Mouse (Mus musculus) E14TG2a.4 (cell line): ENCODE data around the gene H2-M10.4.
"Not testable (repeated sequence)": the region's sequence is repeated elsewhere in the genome, so short reads cannot be mapped to it uniquely, and the experiment has no call there.

Source experiments
- CTCF ChIP-seq: conservative IDR thresholded peaks from 2 replicates; pipeline ENCODE4 v1.5.1; 2014; ENCODE audit warnings: low read length
- NANOG ChIP-seq: IDR thresholded peaks from 2 replicates; pipeline ENCODE4 v1.6.1; 2014; ENCODE audit warnings: borderline replicate concordance, low read length, mixed read lengths

- not testable (repeated sequence) for TF ChIP-seq CTCF, NANOG
Observed at GRCm38 (mm10) chr17:36488181-36488580, 26.0 kb upstream of the H2-M10.4 start.
